Mouse (Mus musculus) neural tube, embryonic 13.5 days (tissue): ENCODE data around the gene Thy1. TPM values are rescaled to one million over a fixed set of nuclear protein-coding genes. Genes with fewer than 3 reads are reported as not detected.
A peak's percentile ranks its signal among the peaks of the same experiment; 100 is the strongest.

Source experiments
- ATAC-seq: fragments of 200-750 bp; cut with Nextera tagmentation; 2 replicates; pipeline ENCODE4 v1.8.0; 2017; ENCODE audit warnings: low read depth, mild to moderate bottlenecking, moderate TSS enrichment, moderate library complexity
- H3K27ac ChIP-seq: fragments of 300-500 bp; sonication (generic); replicated peaks from 2 replicates; pipeline ENCODE4 v1.5.1; 2015; ENCODE audit warnings: moderate library complexity, mild to moderate bottlenecking, inconsistent platforms
- H3K27me3 ChIP-seq: fragments of 300-500 bp; sonication (generic); 2 replicates; pipeline ENCODE4 v1.6.1; 2015; ENCODE audit warnings: mild to moderate bottlenecking, inconsistent platforms
- H3K36me3 ChIP-seq: fragments of 300-500 bp; sonication (generic); 2 replicates; pipeline ENCODE4 v1.6.1; 2015; ENCODE audit warnings: mild to moderate bottlenecking, inconsistent platforms
- H3K4me1 ChIP-seq: fragments of 300-500 bp; sonication (generic); replicated peaks from 2 replicates; pipeline ENCODE4 v1.6.1; 2015; ENCODE audit warnings: inconsistent platforms
- H3K4me2 ChIP-seq: fragments of 300-500 bp; sonication (generic); 2 replicates; pipeline ENCODE4 v1.6.1; 2015; ENCODE audit warnings: inconsistent platforms, mild to moderate bottlenecking, moderate library complexity
- H3K4me3 ChIP-seq: fragments of 300-500 bp; sonication (generic); 2 replicates; pipeline ENCODE4 v1.5.1; 2015; ENCODE audit warnings: mild to moderate bottlenecking, inconsistent platforms
- H3K9ac ChIP-seq: fragments of 300-500 bp; sonication (generic); 2 replicates; pipeline ENCODE4 v1.6.1; 2015; ENCODE audit warnings: moderate library complexity, mild to moderate bottlenecking, inconsistent platforms
- H3K9me3 ChIP-seq: fragments of 300-500 bp; sonication (generic); 2 replicates; pipeline ENCODE4 v1.6.1; 2016; ENCODE audit warnings: inconsistent platforms
- WGBS: fragments of 180-500 bp; shearing (Covaris S2); methylation state at CpG from one replicate; pipeline ENCODE4 v1.1.7; 2015; 5-methylcytosine and 5-hydroxymethylcytosine counted together
- polyA plus RNA-seq: library from polyadenylated mRNA; unstranded; fragments of >200 nt; fragmentation: Nextera tagmentation; extraction: Ambion mirVana; gene quantifications from 2 replicates; pipeline ENCODE4 v1.2.1, GENCODE M21; 2015

The Thy1 gene
- polyA plus RNA-seq: 1.2 and 2.8 TPM in 2 replicates

- peak; percentile 82 for ATAC-seq
- H3K36me3 ChIP-seq: no peaks in the 10 kb centered on the region
- H3K4me2 ChIP-seq: peak within 1 kb of the TSS; percentile 72
- peaks cover 19% of the 10 kb centered on the region for H3K4me1 ChIP-seq
- under 1% methylated on average over 30 of the region's 30 CpGs for WGBS
- H3K27me3 ChIP-seq: peaks cover 51% of the 10 kb centered on the region
- H3K27ac ChIP-seq: no peak within 1 kb of the TSS
- H3K4me3 ChIP-seq: peak within 1 kb of the TSS; percentile 41
- H3K9ac ChIP-seq: peak within 1 kb of the TSS; percentile 56
- no peaks in the 10 kb centered on the region for H3K9me3 ChIP-seq
Observed at GRCm38 (mm10) chr9:44042836-44043707, at the start of gene Thy1. Gene Thy1 (plus strand): TSS chr9:44043384.

DNA sequence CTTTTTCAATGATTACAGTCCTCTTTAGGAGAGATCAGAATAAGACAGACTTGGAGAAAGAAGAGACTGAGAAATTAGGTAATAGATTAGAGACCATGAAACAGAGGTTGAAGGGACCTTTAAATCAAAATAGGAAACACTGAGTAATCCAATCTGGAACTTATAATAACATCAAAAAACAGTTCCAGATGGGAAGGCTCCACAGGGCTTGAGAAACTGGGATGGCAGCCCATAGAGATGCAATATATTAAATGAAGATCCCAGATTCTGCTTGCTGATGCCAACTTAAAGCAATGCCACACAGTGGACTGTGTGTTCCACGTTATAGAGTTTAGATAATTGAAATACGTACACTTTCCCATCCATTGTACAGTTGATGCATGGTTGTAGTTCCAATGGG is 45.5 kb upstream of the Thy1 start:
- no peaks in the 10 kb centered on the region for H3K36me3 ChIP-seq
- H3K27me3 ChIP-seq: no peaks in the 10 kb centered on the region
- 74% methylated on average over 2 of the region's 2 CpGs for WGBS
- peaks cover 14% of the 10 kb centered on the region for H3K4me1 ChIP-seq
- H3K4me2 ChIP-seq: no peak overlapping the region
- no peak overlapping the region for H3K4me3 ChIP-seq
- no peak for ATAC-seq
- H3K27ac ChIP-seq: no peak overlapping the region
- H3K9me3 ChIP-seq: no peaks in the 10 kb centered on the region
- H3K9ac ChIP-seq: no peak overlapping the region

- Histone ChIP-seq H3K27ac (no peak overlapping the region), H3K9ac (no peak overlapping the region), H3K27me3 (no peaks in the 10 kb centered on the region), H3K4me1 (peaks cover 4% of the 10 kb centered on the region), H3K4me2 (no peak overlapping the region), H3K4me3 (no peak overlapping the region), H3K36me3 (no peaks in the 10 kb centered on the region), H3K9me3 (no peaks in the 10 kb centered on the region)
- ATAC-seq: no peak
- WGBS: 74% methylated on average over 4 of the region's 4 CpGs
Observed at GRCm38 (mm10) chr9:43998851-43999250, 44.3 kb upstream of the Thy1 start.

DNA sequence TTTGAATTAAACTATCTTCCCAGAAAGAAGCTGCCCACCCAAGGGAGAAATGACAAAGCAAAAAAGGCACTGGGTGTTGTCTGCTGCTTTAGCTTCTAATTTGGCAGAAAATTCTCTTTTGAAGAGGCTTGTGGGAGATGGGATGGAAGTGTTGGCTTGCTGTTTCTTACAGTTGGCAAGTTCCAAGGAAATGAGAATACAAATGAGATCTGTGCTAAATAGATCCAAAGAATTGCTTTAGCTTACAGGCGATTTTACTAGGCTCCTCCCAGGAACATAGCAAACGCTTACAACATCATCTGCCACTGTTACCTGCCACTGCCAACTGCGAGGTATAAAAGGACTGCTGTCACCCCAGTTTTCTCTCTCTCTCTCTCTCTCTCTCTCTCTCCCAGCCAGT is 38.8 kb upstream of the Thy1 start:
- H3K27me3 ChIP-seq: no peaks in the 10 kb centered on the region
- no peak for ATAC-seq
- no peak overlapping the region for H3K9ac ChIP-seq
- H3K9me3 ChIP-seq: no peaks in the 10 kb centered on the region
- 83% methylated on average over 3 of the region's 3 CpGs for WGBS
- H3K4me2 ChIP-seq: no peak overlapping the region
- no peaks in the 10 kb centered on the region for H3K4me1 ChIP-seq
- H3K4me3 ChIP-seq: no peak overlapping the region
- H3K36me3 ChIP-seq: no peaks in the 10 kb centered on the region
- H3K27ac ChIP-seq: no peak overlapping the region

DNA sequence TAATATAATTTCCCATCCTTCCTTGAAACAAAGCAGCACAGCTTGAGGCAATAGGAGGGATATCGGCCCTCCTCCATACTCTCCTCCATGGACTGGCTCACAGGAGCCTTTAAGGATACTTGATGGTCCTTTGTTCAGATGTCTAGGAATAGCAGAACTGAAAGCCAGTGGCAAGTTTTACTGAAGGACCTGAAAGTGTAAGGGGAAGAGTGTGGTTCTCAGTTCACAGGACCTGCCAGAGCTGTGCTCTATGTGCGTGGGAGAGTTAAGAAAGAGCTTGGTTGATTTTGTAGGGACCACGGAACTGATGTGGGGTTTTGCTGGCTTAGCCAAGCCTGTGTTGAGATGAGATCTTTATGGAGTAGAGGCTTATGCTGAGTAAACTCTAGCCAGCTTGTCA is 37.9 kb upstream of the Thy1 start:
- H3K4me3 ChIP-seq: no peak overlapping the region
- no peaks in the 10 kb centered on the region for H3K4me1 ChIP-seq
- H3K4me2 ChIP-seq: no peak overlapping the region
- no peak overlapping the region for H3K27ac ChIP-seq
- H3K36me3 ChIP-seq: no peaks in the 10 kb centered on the region
- WGBS: 87% methylated on average over 3 of the region's 3 CpGs
- H3K27me3 ChIP-seq: no peaks in the 10 kb centered on the region
- H3K9me3 ChIP-seq: no peaks in the 10 kb centered on the region
- no peak for ATAC-seq
- no peak overlapping the region for H3K9ac ChIP-seq

GRCm38 (mm10) chr9:44007323-44007722 is 35.9 kb upstream of the Thy1 start:
- 69% methylated on average over 2 of the region's 2 CpGs for WGBS
- ATAC-seq: no peak

GRCm38 (mm10) chr9:44007991-44008390 is 35.2 kb upstream of the Thy1 start:
- Histone ChIP-seq H3K27ac (no peak overlapping the region), H3K9me3 (no peaks in the 10 kb centered on the region), H3K9ac (no peak overlapping the region), H3K4me2 (no peak overlapping the region), H3K4me1 (peaks cover 5% of the 10 kb centered on the region), H3K4me3 (no peak overlapping the region), H3K36me3 (no peaks in the 10 kb centered on the region), H3K27me3 (no peaks in the 10 kb centered on the region)
- 74% methylated on average over 3 of the region's 3 CpGs for WGBS
- no peak for ATAC-seq

More at GRCm38 (mm10) chr9:44007323-44007722, 35.9 kb upstream of the Thy1 start:
- Histone ChIP-seq H3K4me1 (no peaks in the 10 kb centered on the region), H3K9ac (no peak overlapping the region), H3K4me2 (no peak overlapping the region), H3K4me3 (no peak overlapping the region), H3K9me3 (no peaks in the 10 kb centered on the region), H3K27me3 (no peaks in the 10 kb centered on the region), H3K36me3 (no peaks in the 10 kb centered on the region), H3K27ac (no peak overlapping the region)

- 90% methylated on average over 3 of the region's 3 CpGs for WGBS
- Histone ChIP-seq H3K36me3 (no peaks in the 10 kb centered on the region), H3K9me3 (no peaks in the 10 kb centered on the region), H3K4me3 (no peak overlapping the region), H3K9ac (no peak overlapping the region), H3K27me3 (no peaks in the 10 kb centered on the region), H3K4me2 (no peak overlapping the region), H3K27ac (no peak overlapping the region), H3K4me1 (peaks cover 8% of the 10 kb centered on the region)
- ATAC-seq: no peak
Observed at GRCm38 (mm10) chr9:44010900-44011299, 32.3 kb upstream of the Thy1 start.

DNA sequence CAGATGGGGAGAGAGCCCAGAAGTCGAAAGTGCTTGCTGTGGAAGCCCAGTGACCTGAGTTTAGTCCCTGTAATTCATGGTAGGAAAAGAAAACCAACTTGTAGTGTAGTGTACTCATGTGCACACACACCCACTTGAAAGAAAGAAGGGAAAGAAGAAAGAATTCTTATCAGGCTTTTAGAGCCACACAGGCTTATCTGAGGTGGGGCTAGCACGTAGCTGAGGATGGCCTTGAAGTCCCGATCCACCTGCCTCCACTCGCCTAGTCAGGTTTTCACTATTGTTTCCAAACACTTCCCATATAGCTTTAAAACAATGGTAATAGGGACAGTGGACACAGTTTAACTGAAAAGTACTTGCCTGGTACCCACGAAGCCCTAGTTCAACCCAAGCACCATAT is 31.5 kb upstream of the Thy1 start:
- ATAC-seq: no peak
- no peak overlapping the region for H3K9ac ChIP-seq
- no peaks in the 10 kb centered on the region for H3K27me3 ChIP-seq
- H3K27ac ChIP-seq: no peak overlapping the region
- 86% methylated on average over 5 of the region's 5 CpGs for WGBS
- H3K4me2 ChIP-seq: no peak overlapping the region
- no peak overlapping the region for H3K4me3 ChIP-seq
- no peaks in the 10 kb centered on the region for H3K36me3 ChIP-seq
- peaks cover 8% of the 10 kb centered on the region for H3K4me1 ChIP-seq
- no peaks in the 10 kb centered on the region for H3K9me3 ChIP-seq

DNA sequence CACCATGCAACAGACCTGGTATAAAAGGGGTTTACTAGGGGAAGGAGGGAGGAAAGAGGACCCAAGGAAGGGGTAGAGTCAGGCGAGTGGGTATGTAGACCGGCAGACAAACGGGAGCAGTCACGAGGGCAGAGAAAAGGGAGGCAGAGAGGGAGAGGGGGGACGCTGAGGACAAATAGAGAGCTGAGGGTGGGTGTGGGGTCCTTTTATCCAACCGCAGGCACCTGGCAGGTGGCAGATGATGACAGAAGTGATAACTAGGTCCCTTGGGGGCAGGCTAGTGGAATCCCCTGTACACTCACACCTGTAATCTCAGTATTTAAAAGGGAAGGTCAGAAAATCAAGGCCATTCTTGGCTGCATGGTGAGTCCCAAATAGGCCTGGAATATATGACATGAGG is 31.0 kb upstream of the Thy1 start:
- no peak overlapping the region for H3K4me2 ChIP-seq
- WGBS: 74% methylated on average over 6 of the region's 6 CpGs
- H3K27ac ChIP-seq: no peak overlapping the region
- no peak for ATAC-seq
- no peaks in the 10 kb centered on the region for H3K27me3 ChIP-seq
- H3K4me1 ChIP-seq: peaks cover 8% of the 10 kb centered on the region
- H3K36me3 ChIP-seq: no peaks in the 10 kb centered on the region
- no peak overlapping the region for H3K9ac ChIP-seq
- H3K9me3 ChIP-seq: no peaks in the 10 kb centered on the region
- no peak overlapping the region for H3K4me3 ChIP-seq

- Histone ChIP-seq H3K9ac (no peak overlapping the region), H3K9me3 (no peaks in the 10 kb centered on the region), H3K4me1 (peaks cover 8% of the 10 kb centered on the region), H3K36me3 (no peaks in the 10 kb centered on the region), H3K27me3 (no peaks in the 10 kb centered on the region), H3K4me3 (no peak overlapping the region), H3K27ac (0 out of 2 replicates have a peak overlapping the region, but pooled peaks have one; percentile 42), H3K4me2 (no peak overlapping the region)
- no peak for ATAC-seq
- WGBS: 53% methylated on average over 8 of the region's 8 CpGs
Observed at GRCm38 (mm10) chr9:44012761-44013301, 30.4 kb upstream of the Thy1 start.

- Histone ChIP-seq H3K9me3 (no peaks in the 10 kb centered on the region), H3K9ac (no peak overlapping the region), H3K27ac (no peak overlapping the region), H3K27me3 (no peaks in the 10 kb centered on the region), H3K4me1 (peaks cover 8% of the 10 kb centered on the region), H3K4me3 (no peak overlapping the region), H3K4me2 (no peak overlapping the region), H3K36me3 (no peaks in the 10 kb centered on the region)
- WGBS: 63% methylated on average over 6 of the region's 6 CpGs
- no peak for ATAC-seq
Observed at GRCm38 (mm10) chr9:44013781-44014180, 29.4 kb upstream of the Thy1 start.
